Mouse (Mus musculus): ENCODE measurements around the gene Rpgrip1l. TPM values are rescaled to one million over a fixed set of nuclear protein-coding genes. Genes with fewer than 3 reads are reported as not detected.

The Rpgrip1l gene
- total and polyA plus RNA-seq, 3 experiments = 2.1 to 5.0 (median 3.8) TPM

GRCm38 (mm10) chr8:91312835-91313832 is at the start of gene Rpgrip1l, which contains the start of gene Fto (continued):
- TF ChIP-seq HCFC1 (IDR thresholded peaks at IDR 0.05; ENCODE audit: low read depth, low read length) (peak; percentile 99), RCOR1 (conservative IDR thresholded peaks at IDR 0.05; ENCODE audit: low read depth, low read length) (no peak)

- peaks cover 0 to 15% of the 10 kb centered on the region in 2 experiments; a peak in 2 of 4 replicates for H3K4me1 ChIP-seq (ENCODE audit: control insufficient read depth in 1 of 2, insufficient read depth in 2 of 2)
- dilution Hi-C loops (cut with MboI; ENCODE audit: extremely low pct_ligation_motif_present, extremely low pct_unique_long_range_greater_than_20kb, low sequenced_read_pairs) (no loop called here), in situ Hi-C loops (cut with MboI; ENCODE audit: low pct_ligation_motif_present, low pct_unique_long_range_greater_than_20kb, low sequenced_read_pairs) (no loop called here)
- no peaks in the 10 kb centered on the region for H3K27me3 ChIP-seq (replicated peaks)
- no peak overlapping the region for H3K4me3 ChIP-seq (replicated peaks in 1 of 3; ENCODE audit: low read depth in 2 of 3, low read length in 2 of 3, poor library complexity in 1 of 3)
- H3K27ac ChIP-seq (ENCODE audit: insufficient read depth, low read depth) = no peak overlapping the region
- DNase-seq (ENCODE audit: extremely low read depth) = no peak
- H3K36me3 ChIP-seq (replicated peaks in 1 of 2; ENCODE audit: control insufficient read depth in 1 of 2, insufficient read depth in 1 of 2, low read length in 1 of 2) = peaks cover 0 to 35% of the 10 kb centered on the region in 2 experiments
- no peak overlapping the region for H3K4me2 ChIP-seq (ENCODE audit: insufficient read depth, low read depth, poor library complexity, severe bottlenecking)
- H3K9ac ChIP-seq (ENCODE audit: insufficient read depth, low read depth) = no peak overlapping the region
- no peaks in the 10 kb centered on the region for H3K79me2 ChIP-seq (replicated peaks; ENCODE audit: control insufficient read depth, extremely low read depth, insufficient read depth, poor library complexity, severe bottlenecking)
- no peaks in the 10 kb centered on the region for H3K9me3 ChIP-seq (replicated peaks; ENCODE audit: low read length)
- no peak for TF ChIP-seq TCF12 (IDR thresholded peaks at IDR 0.05; ENCODE audit: low read depth, low read length)
- TF ChIP-seq CHD2 (IDR thresholded peaks at IDR 0.05; ENCODE audit: low read length) = no peak
- no peak for TF ChIP-seq RAD21 (IDR thresholded peaks at IDR 0.05; ENCODE audit: low read depth, low read length)
- TF ChIP-seq EP300 (IDR thresholded peaks at IDR 0.05; ENCODE audit: low read length) = no peak
Observed at GRCm38 (mm10) chr8:91360644-91361357, 47.7 kb upstream of the Rpgrip1l start.

DNA sequence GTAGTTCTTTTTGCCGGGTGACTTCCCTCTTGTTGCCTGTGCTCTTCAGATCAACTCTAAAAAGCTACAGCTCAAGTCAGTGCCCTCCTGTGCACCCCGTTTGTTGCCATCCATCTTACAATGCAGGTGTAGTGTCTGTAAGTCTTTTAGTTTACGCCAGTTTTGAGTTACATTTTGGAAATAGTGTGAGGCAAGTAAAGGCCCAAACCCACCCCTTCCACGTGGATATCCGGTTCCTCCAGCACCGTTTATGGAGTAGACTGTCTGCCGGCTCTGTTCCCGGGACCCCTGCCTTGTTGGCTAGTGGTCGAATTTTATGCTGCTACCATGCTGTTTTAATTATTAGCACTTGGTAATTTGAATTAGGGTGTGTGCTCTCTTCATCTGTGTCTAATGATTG is 46.4 kb upstream of the Rpgrip1l start:
- dilution Hi-C loops (cut with MboI; ENCODE audit: extremely low pct_ligation_motif_present, extremely low pct_unique_long_range_greater_than_20kb, low sequenced_read_pairs) (no loop called here), in situ Hi-C loops (cut with MboI; ENCODE audit: low pct_ligation_motif_present, low pct_unique_long_range_greater_than_20kb, low sequenced_read_pairs) (no loop called here)
- peaks cover 0 to 15% of the 10 kb centered on the region in 2 experiments; a peak in 2 of 4 replicates for H3K4me1 ChIP-seq (ENCODE audit: control insufficient read depth in 1 of 2, insufficient read depth in 2 of 2)
- no peaks in the 10 kb centered on the region for H3K27me3 ChIP-seq (replicated peaks)
- no peak overlapping the region for H3K4me2 ChIP-seq (ENCODE audit: insufficient read depth, low read depth, poor library complexity, severe bottlenecking)
- no peak overlapping the region for H3K27ac ChIP-seq (ENCODE audit: insufficient read depth, low read depth)
- no peaks in the 10 kb centered on the region for H3K79me2 ChIP-seq (replicated peaks; ENCODE audit: control insufficient read depth, extremely low read depth, insufficient read depth, poor library complexity, severe bottlenecking)
- H3K9me3 ChIP-seq (replicated peaks; ENCODE audit: low read length) = no peaks in the 10 kb centered on the region
- no peak overlapping the region for H3K9ac ChIP-seq (ENCODE audit: insufficient read depth, low read depth)
- DNase-seq (ENCODE audit: extremely low read depth) = no peak
- H3K4me3 ChIP-seq (replicated peaks in 1 of 3; ENCODE audit: low read depth in 2 of 3, low read length in 2 of 3, poor library complexity in 1 of 3) = no peak overlapping the region
- TF ChIP-seq NRF1 (IDR thresholded peaks at IDR 0.05; ENCODE audit: low read depth, low read length) = no peak
- no peak for TF ChIP-seq MAFK (IDR thresholded peaks at IDR 0.05; ENCODE audit: insufficient replicate concordance, low read length)
- no peak for TF ChIP-seq E2F4 (IDR thresholded peaks at IDR 0.05; ENCODE audit: insufficient replicate concordance, low read depth, low read length)
- no peak for TF ChIP-seq ZC3H11A (IDR thresholded peaks at IDR 0.05; ENCODE audit: low read depth, low read length)
- TF ChIP-seq MYC (IDR thresholded peaks at IDR 0.05; ENCODE audit: low read depth, low read length) = no peak
- no peak for TF ChIP-seq NELFE (IDR thresholded peaks at IDR 0.05; ENCODE audit: low read depth, low read length)
- TF ChIP-seq HCFC1 (IDR thresholded peaks at IDR 0.05; ENCODE audit: low read depth, low read length) = no peak
- TF ChIP-seq ZKSCAN1 (IDR thresholded peaks at IDR 0.05; ENCODE audit: borderline replicate concordance, low read depth, low read length) = no peak
- no peak for TF ChIP-seq SIN3A (IDR thresholded peaks at IDR 0.05; ENCODE audit: low read length)
- TF ChIP-seq USF2 (conservative IDR thresholded peaks at IDR 0.05; ENCODE audit: low read depth, low read length) = no peak
- no peak for TF ChIP-seq BHLHE40 (IDR thresholded peaks at IDR 0.05; ENCODE audit: low read depth, low read length)
- TF ChIP-seq SMC3 (IDR thresholded peaks at IDR 0.05; ENCODE audit: low read depth, low read length) = no peak
- H3K36me3 ChIP-seq (replicated peaks in 1 of 2; ENCODE audit: control insufficient read depth in 1 of 2, insufficient read depth in 1 of 2, low read length in 1 of 2) = peaks cover 0 to 40% of the 10 kb centered on the region in 2 experiments

All from CH12.LX (cell line).